Mouse (Mus musculus): ENCODE results near the gene Sfpq. TPM values are rescaled to one million over a fixed set of nuclear protein-coding genes. Genes with fewer than 3 reads are reported as not detected.
"Not testable (repeated sequence)": the region's sequence is repeated elsewhere in the genome, so short reads cannot be mapped to it uniquely, and the experiment has no call there.

Gene Sfpq
- polyA plus RNA-seq, 1 experiment: 87.5 TPM

- Histone ChIP-seq H3K36me3 (ENCODE audit: control insufficient read depth, insufficient read depth) (no peaks in the 10 kb centered on the region), H3K4me2 (ENCODE audit: low read depth) (no peak overlapping the region), H3ac (ENCODE audit: control insufficient read depth, insufficient read length) (no peak overlapping the region), H3K4me3 (no peak overlapping the region), H3K79me2 (ENCODE audit: control insufficient read depth, insufficient read depth) (no peaks in the 10 kb centered on the region), H3K27me3 (ENCODE audit: control insufficient read depth, insufficient read depth, insufficient read length) (peaks cover 6% of the 10 kb centered on the region)
- TF ChIP-seq REST (IDR thresholded peaks at IDR 0.05; ENCODE audit: insufficient read depth, insufficient read length): no peak
- no peak for TF ChIP-seq MYOD1 (IDR thresholded peaks at IDR 0.05; ENCODE audit: control insufficient read depth in 1 of 3, insufficient read length in 2 of 3, low read depth in 2 of 3)
- TF ChIP-seq POLR2A (IDR thresholded peaks at IDR 0.05; ENCODE audit: insufficient read length, low read depth): no peak
- no peak for TF ChIP-seq MYOG (IDR thresholded peaks at IDR 0.05; ENCODE audit: control insufficient read depth in 1 of 3, insufficient read depth in 1 of 3, insufficient read length in 2 of 3, low read depth in 2 of 3)
- no peak for TF ChIP-seq SRF (IDR thresholded peaks at IDR 0.05; ENCODE audit: control insufficient read depth, insufficient read length, low read depth)
- TF ChIP-seq POLR2AphosphoS2 (IDR thresholded peaks at IDR 0.05; ENCODE audit: insufficient read length, low read depth): no peak
- no peak for TF ChIP-seq CEBPB (IDR thresholded peaks at IDR 0.05; ENCODE audit: insufficient read depth, poor library complexity, severe bottlenecking)
- TF ChIP-seq TCF3 (IDR thresholded peaks at IDR 0.05; ENCODE audit: insufficient read length, low read depth): no peak
- TF ChIP-seq MAX (IDR thresholded peaks at IDR 0.05; ENCODE audit: low read depth): no peak
- no peak for TF ChIP-seq USF1 (IDR thresholded peaks at IDR 0.05; ENCODE audit: low read depth)
- TF ChIP-seq TCF12 (IDR thresholded peaks at IDR 0.05; ENCODE audit: insufficient read depth, poor library complexity, severe bottlenecking): no peak
- no peak for TF ChIP-seq E2F4 (IDR thresholded peaks at IDR 0.05; ENCODE audit: insufficient read depth)
Observed at GRCm38 (mm10) chr4:127000601-127001105, 20.5 kb upstream of the Sfpq start.

GRCm38 (mm10) chr4:127004384-127004783, 16.7 kb upstream of the Sfpq start:
- H3K79me2 ChIP-seq (ENCODE audit: control insufficient read depth, insufficient read depth): no peaks in the 10 kb centered on the region
- TF ChIP-seq E2F4 (IDR thresholded peaks at IDR 0.05; ENCODE audit: insufficient read depth) (no peak), POLR2AphosphoS2 (IDR thresholded peaks at IDR 0.05; ENCODE audit: insufficient read length, low read depth) (no peak), MYOG (IDR thresholded peaks at IDR 0.05; ENCODE audit: control insufficient read depth in 1 of 3, insufficient read depth in 1 of 3, insufficient read length in 2 of 3, low read depth in 2 of 3) (no peak), TCF12 (IDR thresholded peaks at IDR 0.05; ENCODE audit: insufficient read depth, poor library complexity, severe bottlenecking) (no peak), CEBPB (IDR thresholded peaks at IDR 0.05; ENCODE audit: insufficient read depth, poor library complexity, severe bottlenecking) (no peak), POLR2A (IDR thresholded peaks at IDR 0.05; ENCODE audit: insufficient read length, low read depth) (no peak)
- no peak overlapping the region for H3K4me2 ChIP-seq (ENCODE audit: low read depth)
- no peak overlapping the region for H3K4me3 ChIP-seq
- H3K27me3 ChIP-seq (ENCODE audit: control insufficient read depth, insufficient read depth, insufficient read length): peaks cover 6% of the 10 kb centered on the region
- H3ac ChIP-seq (ENCODE audit: control insufficient read depth, insufficient read length): no peak overlapping the region
- no peaks in the 10 kb centered on the region for H3K36me3 ChIP-seq (ENCODE audit: control insufficient read depth, insufficient read depth)

DNA sequence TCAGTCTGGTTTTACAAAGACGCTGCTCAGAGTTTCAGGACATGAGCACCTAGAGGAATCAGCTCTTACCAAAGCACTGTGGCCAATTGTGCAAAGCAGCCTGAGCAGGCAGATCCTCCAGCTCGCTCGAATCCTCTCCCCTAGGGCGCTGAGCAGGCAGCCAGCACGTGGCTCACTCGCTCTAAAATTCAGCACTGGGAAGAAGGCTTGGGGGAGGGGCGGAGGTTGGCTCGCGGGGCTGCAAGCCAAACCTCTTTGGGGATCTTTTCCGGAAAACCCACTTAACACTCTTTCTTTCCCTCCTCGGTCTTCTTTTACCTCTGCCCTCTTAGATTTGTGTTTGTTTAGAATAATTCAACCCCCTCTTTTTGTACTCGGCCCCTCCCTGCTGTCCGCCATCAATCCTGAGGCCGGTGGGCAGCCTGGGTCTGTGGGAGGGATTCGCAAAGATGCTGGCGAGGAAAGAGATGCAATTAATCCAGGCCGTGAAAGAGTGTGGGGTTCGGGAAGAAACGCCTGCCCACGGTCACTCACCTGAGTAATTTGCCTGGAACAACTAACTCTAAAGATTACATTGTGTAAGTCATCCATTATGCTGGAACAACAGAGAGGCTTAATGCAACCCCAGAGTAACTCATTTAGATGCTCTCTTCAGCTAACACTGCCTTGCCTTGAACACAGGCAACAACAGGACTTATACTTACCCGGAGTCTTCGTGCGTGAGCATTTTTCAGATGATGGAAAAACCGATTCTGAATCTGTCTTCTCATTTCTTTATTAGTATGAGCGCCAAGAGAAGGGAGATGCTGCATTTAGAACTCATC, 15.8 kb upstream of the Sfpq start:
- H3K27me3 ChIP-seq (ENCODE audit: control insufficient read depth, insufficient read depth, insufficient read length): peaks cover 2% of the 10 kb centered on the region
- H3K79me2 ChIP-seq (ENCODE audit: control insufficient read depth, insufficient read depth): no peaks in the 10 kb centered on the region
- no peak overlapping the region for H3ac ChIP-seq (ENCODE audit: control insufficient read depth, insufficient read length)
- no peak overlapping the region for H3K4me3 ChIP-seq
- H3K36me3 ChIP-seq (ENCODE audit: control insufficient read depth, insufficient read depth): no peaks in the 10 kb centered on the region
- no peak overlapping the region for H3K4me2 ChIP-seq (ENCODE audit: low read depth)
- TF ChIP-seq CEBPB (IDR thresholded peaks at IDR 0.05; ENCODE audit: insufficient read depth, poor library complexity, severe bottlenecking) (no peak), POLR2A (IDR thresholded peaks at IDR 0.05; ENCODE audit: insufficient read length, low read depth) (no peak), USF1 (IDR thresholded peaks at IDR 0.05; ENCODE audit: low read depth) (no peak), E2F4 (IDR thresholded peaks at IDR 0.05; ENCODE audit: insufficient read depth) (no peak), MYOG (IDR thresholded peaks at IDR 0.05; ENCODE audit: control insufficient read depth in 1 of 3, insufficient read depth in 1 of 3, insufficient read length in 2 of 3, low read depth in 2 of 3) (no peak), SRF (IDR thresholded peaks at IDR 0.05; ENCODE audit: control insufficient read depth, insufficient read length, low read depth) (no peak), POLR2AphosphoS2 (IDR thresholded peaks at IDR 0.05; ENCODE audit: insufficient read length, low read depth) (no peak), TCF12 (IDR thresholded peaks at IDR 0.05; ENCODE audit: insufficient read depth, poor library complexity, severe bottlenecking) (no peak), MAX (IDR thresholded peaks at IDR 0.05; ENCODE audit: low read depth) (no peak), REST (IDR thresholded peaks at IDR 0.05; ENCODE audit: insufficient read depth, insufficient read length) (no peak), MYOD1 (IDR thresholded peaks at IDR 0.05; ENCODE audit: control insufficient read depth in 1 of 3, insufficient read length in 2 of 3, low read depth in 2 of 3) (no peak), TCF3 (IDR thresholded peaks at IDR 0.05; ENCODE audit: insufficient read length, low read depth) (no peak)

DNA sequence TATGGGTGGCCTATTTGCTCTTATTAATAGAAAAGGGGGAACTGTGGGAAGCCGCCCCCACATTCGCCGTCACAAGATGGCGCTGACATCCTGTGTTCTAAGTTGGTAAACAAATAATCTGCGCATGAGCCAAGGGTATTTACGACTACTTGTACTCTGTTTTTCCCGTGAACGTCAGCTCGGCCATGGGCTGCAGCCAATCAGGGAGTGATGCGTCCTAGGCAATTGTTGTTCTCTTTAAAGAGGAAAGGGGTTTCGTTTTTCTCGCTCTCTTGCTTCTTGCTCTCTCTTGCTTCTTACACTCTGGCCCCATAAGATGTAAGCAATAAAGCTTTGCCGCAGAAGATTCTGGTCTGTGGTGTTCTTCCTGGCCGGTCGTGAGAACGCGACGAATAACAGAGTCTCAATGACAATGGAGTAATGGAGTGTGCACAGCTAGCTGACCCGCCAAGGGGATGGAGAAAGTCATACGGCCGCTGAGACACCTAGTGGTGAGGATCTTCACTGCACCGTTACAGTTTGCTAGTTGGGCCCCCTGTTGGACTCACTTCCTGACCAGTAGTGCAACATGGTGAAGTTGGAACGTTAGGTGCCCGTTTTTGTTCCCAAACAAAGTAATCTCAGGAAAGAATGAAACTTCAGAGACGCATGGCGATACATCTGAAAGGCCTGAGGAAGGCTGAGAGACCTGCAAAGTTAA, 5.7 kb upstream of the Sfpq start:
- H3K79me2 ChIP-seq (ENCODE audit: control insufficient read depth, insufficient read depth); H3K27me3 ChIP-seq (ENCODE audit: control insufficient read depth, insufficient read depth, insufficient read length); H3K4me2 ChIP-seq (ENCODE audit: low read depth); H3ac ChIP-seq (ENCODE audit: control insufficient read depth, insufficient read length); H3K36me3 ChIP-seq (ENCODE audit: control insufficient read depth, insufficient read depth); H3K4me3 ChIP-seq: not testable (repeated sequence)

DNA sequence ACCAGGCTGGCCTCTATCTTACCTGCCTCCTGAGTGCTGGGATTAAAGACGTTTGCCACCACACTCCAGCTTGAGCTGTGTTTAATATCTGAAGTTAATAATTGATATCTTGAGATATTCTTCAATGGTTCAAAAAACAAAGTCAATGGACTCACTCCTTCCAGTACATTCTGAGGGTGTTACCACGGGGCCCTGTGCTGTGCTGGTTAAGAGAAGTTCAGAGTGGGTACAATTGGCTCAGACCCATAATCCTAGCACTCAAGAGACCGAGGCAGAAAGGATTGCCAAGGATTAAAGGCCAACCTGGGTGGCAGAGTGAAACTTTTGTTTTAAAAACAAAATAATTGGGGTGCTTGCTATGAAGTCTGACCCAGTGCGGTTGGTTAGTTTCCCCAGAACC, 4.8 kb upstream of the Sfpq start:
- Histone ChIP-seq H3K27me3 (ENCODE audit: control insufficient read depth, insufficient read depth, insufficient read length) (no peaks in the 10 kb centered on the region), H3K79me2 (ENCODE audit: control insufficient read depth, insufficient read depth) (no peaks in the 10 kb centered on the region), H3K4me3 (no peak overlapping the region), H3K4me2 (ENCODE audit: low read depth) (no peak overlapping the region), H3ac (ENCODE audit: control insufficient read depth, insufficient read length) (no peak overlapping the region), H3K36me3 (ENCODE audit: control insufficient read depth, insufficient read depth) (no peaks in the 10 kb centered on the region)
- no peak for TF ChIP-seq REST (IDR thresholded peaks at IDR 0.05; ENCODE audit: insufficient read depth, insufficient read length)
- TF ChIP-seq MYOG (IDR thresholded peaks at IDR 0.05; ENCODE audit: control insufficient read depth in 1 of 3, insufficient read depth in 1 of 3, insufficient read length in 2 of 3, low read depth in 2 of 3): no peak
- TF ChIP-seq POLR2A (IDR thresholded peaks at IDR 0.05; ENCODE audit: insufficient read length, low read depth): no peak
- TF ChIP-seq MYOD1 (IDR thresholded peaks at IDR 0.05; ENCODE audit: control insufficient read depth in 1 of 3, insufficient read length in 2 of 3, low read depth in 2 of 3): no peak
- no peak for TF ChIP-seq MAX (IDR thresholded peaks at IDR 0.05; ENCODE audit: low read depth)
- no peak for TF ChIP-seq CEBPB (IDR thresholded peaks at IDR 0.05; ENCODE audit: insufficient read depth, poor library complexity, severe bottlenecking)
